Mouse (Mus musculus) liver, postnatal 0 days (tissue): ENCODE results near the gene Pnpo. TPM values are rescaled to one million over a fixed set of nuclear protein-coding genes. Genes with fewer than 3 reads are reported as not detected.

ENCODE experiments used
- ATAC-seq: fragments of 200-750 bp; cut with Nextera tagmentation; 2 replicates; pipeline ENCODE4 v1.8.0; 2017; ENCODE audit warnings: mild to moderate bottlenecking, moderate library complexity
- DNase-seq: peaks from one replicate; pipeline ENCODE4 v3.0.0-alpha.2; 2016
- H3K27ac ChIP-seq: fragments of 300-500 bp; sonication (generic); 2 replicates; pipeline ENCODE4 v1.5.1; 2014; ENCODE audit warnings: antibody characterized with exemption, moderate library complexity, mild to moderate bottlenecking, low read depth
- H3K27me3 ChIP-seq: fragments of 300-500 bp; sonication (generic); 2 replicates; pipeline ENCODE4 v1.6.1; 2014; ENCODE audit warnings: low read length, control low read depth, mixed read lengths; ENCODE audit not compliant: insufficient read depth
- H3K36me3 ChIP-seq: fragments of 300-500 bp; sonication (generic); replicated peaks from 2 replicates; pipeline ENCODE4 v1.6.1; 2014; ENCODE audit warnings: mild to moderate bottlenecking, control low read depth, low read length, moderate library complexity, mixed read lengths; ENCODE audit not compliant: insufficient read depth
- H3K4me1 ChIP-seq: fragments of 300-500 bp; sonication (generic); 2 replicates; pipeline ENCODE4 v1.6.1; 2014; ENCODE audit warnings: antibody characterized with exemption, mild to moderate bottlenecking, control low read depth; ENCODE audit not compliant: insufficient read depth
- H3K4me2 ChIP-seq: fragments of 300-500 bp; sonication (generic); 2 replicates; pipeline ENCODE4 v1.6.1; 2014; ENCODE audit warnings: low read depth, mild to moderate bottlenecking, low read length, moderate library complexity, mixed read lengths
- H3K4me3 ChIP-seq: fragments of 300-500 bp; sonication (generic); 2 replicates; pipeline ENCODE4 v1.5.1; 2014; ENCODE audit warnings: low read depth, low read length
- H3K9ac ChIP-seq: fragments of 300-500 bp; sonication (generic); replicated peaks from 2 replicates; pipeline ENCODE4 v1.6.1; 2014; ENCODE audit warnings: mild to moderate bottlenecking, moderate library complexity
- H3K9me3 ChIP-seq: fragments of 300-500 bp; sonication (generic); 2 replicates; pipeline ENCODE4 v1.6.1; 2016; ENCODE audit warnings: mild to moderate bottlenecking, control low read depth, low read length, mixed read lengths
- CTCF ChIP-seq: sonication (generic); IDR thresholded peaks from 2 replicates; pipeline ENCODE4 v1.5.1; 2016; ENCODE audit warnings: antibody characterized with exemption, low read depth
- EP300 ChIP-seq: IDR thresholded peaks from 2 replicates; pipeline ENCODE4 v1.6.1; 2016; ENCODE audit warnings: antibody characterized with exemption, low read depth, mild to moderate bottlenecking
- WGBS: fragments of 180-500 bp; shearing (Covaris S2); extraction: QIAGEN DNeasy Blood & Tissue Kit; methylation state at CpG from one replicate; pipeline ENCODE4 v1.1.7; 2014; ENCODE audit not compliant: insufficient replicate concordance; 5-methylcytosine and 5-hydroxymethylcytosine counted together
- polyA plus RNA-seq: library from polyadenylated mRNA; unstranded; fragments of >200 nt; fragmentation: Nextera tagmentation; extraction: Ambion mirVana; gene quantifications from 2 replicates; pipeline ENCODE4 v1.2.1, GENCODE M21; 2015

The Pnpo gene
- polyA plus RNA-seq, 1 experiment from 2014 or later, result 273 TPM

DNA sequence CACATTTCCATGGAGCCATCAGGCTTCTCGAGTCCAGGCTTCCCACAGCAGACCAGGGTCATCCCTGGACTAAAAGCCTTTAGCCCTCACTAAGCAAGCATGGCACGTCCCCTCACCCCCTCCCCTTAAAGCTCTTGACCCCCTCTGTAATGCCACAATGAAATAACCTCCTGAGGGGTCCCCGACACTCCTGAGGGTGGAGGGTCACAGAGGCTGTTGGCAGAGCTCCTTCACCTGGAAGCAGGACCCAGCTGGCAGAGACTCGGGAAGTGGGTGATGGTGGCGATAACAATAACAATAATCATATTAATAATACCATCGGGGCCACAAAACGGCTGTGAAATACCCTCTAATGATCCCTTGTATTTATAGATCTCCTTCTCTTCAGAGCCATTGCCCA, 39.1 kb upstream of the Pnpo start, which contains the start of gene Sp2:
Gene Sp2, minus strand, starts transcription at position 101 of the 400 bp plus-strand sequence.
- H3K4me1 ChIP-seq, result peaks cover 14% of the 10 kb centered on the region
- no peaks in the 10 kb centered on the region for H3K36me3 ChIP-seq
- H3K4me2 ChIP-seq, result peak within 1 kb of the TSS; percentile 28; the same call in 1 of the 2 replicates
- TF ChIP-seq EP300 (no peak), CTCF (no peak)
- H3K9ac ChIP-seq, result no peak within 1 kb of the TSS
- DNase-seq, result no peak
- no peak within 1 kb of the TSS for H3K27ac ChIP-seq
- no peaks in the 10 kb centered on the region for H3K9me3 ChIP-seq
- 0 out of 2 replicates have a peak, but pooled peaks cover 13% of the 10 kb centered on the region for H3K27me3 ChIP-seq
- no peak within 1 kb of the TSS for H3K4me3 ChIP-seq
- no peak for ATAC-seq
- 72% methylated on average over 7 of the region's 7 CpGs for WGBS

DNA sequence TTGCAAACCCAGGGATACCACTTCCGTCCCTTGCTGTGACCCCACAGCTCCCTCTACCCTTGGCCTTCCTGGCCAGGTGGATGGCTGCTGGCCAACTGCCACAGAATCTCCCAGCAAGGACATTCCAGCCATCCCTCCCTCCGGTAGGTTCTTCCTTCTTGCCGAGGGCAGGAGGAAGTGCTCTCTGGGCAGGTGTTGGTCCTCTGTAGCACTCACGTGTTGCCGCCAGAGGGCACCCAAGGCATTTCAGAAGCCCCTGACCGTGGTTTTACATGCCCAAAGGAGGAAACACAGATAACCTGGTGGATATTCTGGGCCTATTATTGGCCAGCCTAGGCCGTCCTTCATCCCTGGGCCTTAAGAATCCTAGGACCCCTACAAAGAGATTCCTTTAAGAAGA, 38.6 kb upstream of the Pnpo start:
- no peaks in the 10 kb centered on the region for H3K36me3 ChIP-seq
- DNase-seq (peak; percentile 85), ATAC-seq (no peak)
- peaks cover 9% of the 10 kb centered on the region for H3K4me1 ChIP-seq
- H3K4me3 ChIP-seq, result no peak overlapping the region
- TF ChIP-seq CTCF, result peak; percentile 96
- no peak for TF ChIP-seq EP300
- WGBS, result 7% methylated on average over 7 of the region's 7 CpGs
- no peak overlapping the region for H3K9ac ChIP-seq
- no peak overlapping the region for H3K27ac ChIP-seq
- H3K9me3 ChIP-seq, result no peaks in the 10 kb centered on the region
- H3K4me2 ChIP-seq, result peak overlapping the region; percentile 28; the same call in 1 of the 2 replicates
- 0 out of 2 replicates have a peak, but pooled peaks cover 8% of the 10 kb centered on the region for H3K27me3 ChIP-seq

DNA sequence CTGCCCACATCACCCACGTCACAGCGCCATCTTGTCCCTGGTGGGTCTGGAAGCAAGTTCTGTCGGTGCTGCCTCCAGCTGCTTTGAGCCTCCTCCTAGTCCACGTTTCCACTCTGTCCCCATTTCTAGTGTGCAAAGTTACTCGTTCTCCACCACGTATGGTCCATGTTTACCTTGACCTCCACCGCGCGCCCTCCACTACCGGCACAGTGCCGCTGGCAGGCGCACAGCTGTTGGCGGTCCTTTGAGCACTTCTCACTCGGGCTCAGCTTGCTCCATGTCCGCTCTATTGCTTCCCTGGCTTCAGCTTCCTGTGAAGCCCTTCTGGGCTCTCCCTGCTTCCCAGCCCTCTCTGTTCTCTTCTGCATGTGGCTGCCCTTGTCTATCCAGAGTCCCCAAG, 37.7 kb upstream of the Pnpo start:
- Histone ChIP-seq H3K4me1 (peaks cover 8% of the 10 kb centered on the region), H3K9ac (no peak overlapping the region), H3K27me3 (no peaks in the 10 kb centered on the region), H3K4me2 (no peak overlapping the region), H3K27ac (no peak overlapping the region), H3K9me3 (no peaks in the 10 kb centered on the region), H3K4me3 (no peak overlapping the region), H3K36me3 (no peaks in the 10 kb centered on the region)
- no peak for TF ChIP-seq EP300
- TF ChIP-seq CTCF, result no peak
- DNase-seq, result no peak
- ATAC-seq, result no peak
- WGBS, result 61% methylated on average over 15 of the region's 15 CpGs

DNA sequence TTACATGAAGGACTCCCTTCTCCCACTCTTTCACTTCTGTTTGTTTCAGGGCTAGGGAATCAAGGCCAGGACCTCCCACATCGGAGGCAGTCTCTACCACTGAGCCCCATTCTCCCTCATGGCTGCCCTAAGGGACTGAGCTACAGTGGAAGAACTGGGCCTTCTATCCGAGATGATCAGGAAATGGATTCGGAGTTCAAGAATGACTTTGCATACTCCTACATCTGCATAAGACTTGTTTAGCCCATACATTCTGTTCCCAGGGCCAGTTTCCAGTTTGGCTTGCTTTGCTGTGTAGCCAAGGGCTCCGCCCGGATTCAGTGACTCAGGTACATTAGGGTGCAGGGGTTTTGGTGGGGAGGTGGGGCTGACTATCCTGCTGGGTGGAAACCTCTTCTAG, 36.2 kb upstream of the Pnpo start:
- H3K4me3 ChIP-seq, result no peak overlapping the region
- TF ChIP-seq CTCF (no peak), EP300 (no peak)
- no peaks in the 10 kb centered on the region for H3K36me3 ChIP-seq
- no peak overlapping the region for H3K4me2 ChIP-seq
- 72% methylated on average over 5 of the region's 5 CpGs for WGBS
- H3K4me1 ChIP-seq, result peaks cover 22% of the 10 kb centered on the region
- H3K9ac ChIP-seq, result no peak overlapping the region
- ATAC-seq (no peak), DNase-seq (no peak)
- H3K27ac ChIP-seq, result no peak overlapping the region
- H3K9me3 ChIP-seq, result no peaks in the 10 kb centered on the region
- no peaks in the 10 kb centered on the region for H3K27me3 ChIP-seq

DNA sequence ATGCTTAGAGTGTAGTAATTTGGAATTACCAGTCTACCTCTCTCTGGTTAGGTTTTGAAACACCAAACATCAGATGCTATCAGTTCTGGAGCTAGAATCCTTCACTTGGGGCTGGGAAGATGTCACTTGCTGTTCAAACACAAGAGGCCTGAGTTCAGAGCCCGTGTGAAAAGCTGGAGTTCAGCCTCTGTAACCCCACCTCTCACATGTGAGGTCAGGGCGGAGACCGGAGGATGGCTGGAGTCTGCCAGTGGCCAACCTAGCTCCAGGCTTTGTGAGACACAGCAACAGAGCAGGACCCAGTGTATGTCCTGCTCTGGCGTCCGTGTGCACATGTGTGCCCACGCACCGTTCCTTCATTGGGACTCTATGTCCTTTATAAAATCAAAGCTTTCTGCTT, 35.5 kb upstream of the Pnpo start:
- H3K9ac ChIP-seq, result no peak overlapping the region
- H3K27ac ChIP-seq, result no peak overlapping the region
- no peaks in the 10 kb centered on the region for H3K9me3 ChIP-seq
- DNase-seq (no peak), ATAC-seq (no peak)
- H3K27me3 ChIP-seq, result no peaks in the 10 kb centered on the region
- WGBS, result 71% methylated on average over 7 of the region's 7 CpGs
- peaks cover 25% of the 10 kb centered on the region for H3K4me1 ChIP-seq
- no peak overlapping the region for H3K4me3 ChIP-seq
- TF ChIP-seq CTCF (no peak), EP300 (no peak)
- no peak overlapping the region for H3K4me2 ChIP-seq
- no peaks in the 10 kb centered on the region for H3K36me3 ChIP-seq

DNA sequence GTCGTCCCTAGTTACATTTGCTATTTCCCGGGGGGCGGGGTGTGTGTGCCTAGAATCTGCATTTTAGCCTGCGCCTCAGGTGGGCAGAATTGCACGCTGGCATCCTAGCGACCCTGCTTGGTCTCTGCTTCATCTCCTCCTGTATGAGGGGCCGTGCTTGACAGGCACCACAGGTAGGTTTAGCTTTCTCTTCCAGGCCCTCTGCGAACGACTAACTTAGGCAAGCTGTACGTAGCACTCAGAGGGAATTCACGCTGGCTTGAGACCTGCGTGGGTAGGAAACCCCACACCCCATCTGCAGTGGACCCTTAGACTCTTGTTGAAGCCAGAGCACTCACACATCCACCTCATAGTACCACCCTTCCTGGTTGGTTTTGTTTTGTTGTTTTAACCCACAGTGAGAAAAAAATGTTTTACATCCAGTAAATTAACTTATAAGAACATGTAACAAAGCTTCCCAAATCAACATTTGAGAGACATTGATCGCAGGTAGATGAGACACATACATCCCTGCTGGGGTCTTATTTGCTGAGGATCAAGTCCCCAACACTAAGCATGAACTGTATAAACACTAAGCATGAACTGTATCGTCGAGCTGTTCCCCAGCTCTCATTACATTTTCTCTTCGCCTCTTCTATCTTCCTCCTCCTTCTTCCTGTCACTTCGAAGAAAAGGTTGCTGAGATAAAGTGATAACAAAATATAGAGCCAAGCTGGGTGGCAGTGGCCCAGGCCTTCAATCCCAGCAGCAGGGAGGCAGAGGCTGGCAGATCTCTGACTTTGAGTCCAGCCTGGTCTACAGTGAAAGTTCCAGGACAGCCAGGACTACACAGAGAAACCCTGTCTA, 34.8 kb upstream of the Pnpo start:
- no peak for DNase-seq
- Histone ChIP-seq H3K27me3 (no peaks in the 10 kb centered on the region), H3K4me3 (peak overlapping the region; percentile 59), H3K4me2 (peak overlapping the region; percentile 83), H3K9me3 (no peaks in the 10 kb centered on the region), H3K36me3 (no peaks in the 10 kb centered on the region), H3K27ac (peak overlapping the region; percentile 94), H3K9ac (peak overlapping the region; percentile 76), H3K4me1 (peaks cover 25% of the 10 kb centered on the region)
- WGBS, result 21% methylated on average over 17 of the region's 17 CpGs
- TF ChIP-seq EP300, result no peak
- TF ChIP-seq CTCF, result no peak
- no peak for ATAC-seq
